Mouse (Mus musculus): ENCODE data around the gene Bloc1s5. TPM values are rescaled to one million over a fixed set of nuclear protein-coding genes. Genes with fewer than 3 reads are reported as not detected.
"Not testable (repeated sequence)": the region's sequence is repeated elsewhere in the genome, so short reads cannot be mapped to it uniquely, and the experiment has no call there.

The Bloc1s5 gene
- total and polyA plus RNA-seq, 3 experiments: 5.6 to 12.7 (median 9.3) TPM

GRCm38 (mm10) chr13:38672336-38672735 lies 37.4 kb upstream of the Bloc1s5 start:
- Histone ChIP-seq H3K27me3 (replicated peaks) (no peaks in the 10 kb centered on the region), H3K9me3 (replicated peaks; ENCODE audit: low read length) (no peaks in the 10 kb centered on the region), H3K36me3 (replicated peaks in 1 of 2; ENCODE audit: control insufficient read depth in 1 of 2, insufficient read depth in 1 of 2, low read length in 1 of 2) (no peaks in the 10 kb centered on the region), H3K4me2 (ENCODE audit: insufficient read depth, low read depth, poor library complexity, severe bottlenecking) (no peak overlapping the region), H3K79me2 (replicated peaks; ENCODE audit: control insufficient read depth, extremely low read depth, insufficient read depth, poor library complexity, severe bottlenecking) (no peaks in the 10 kb centered on the region), H3K4me1 (ENCODE audit: control insufficient read depth in 1 of 2, insufficient read depth in 2 of 2) (peaks cover 0 to 6% of the 10 kb centered on the region in 2 experiments; a peak in 2 of 4 replicates), H3K9ac (ENCODE audit: insufficient read depth, low read depth) (no peak overlapping the region), H3K27ac (ENCODE audit: insufficient read depth, low read depth) (no peak overlapping the region), H3K4me3 (replicated peaks in 1 of 3; ENCODE audit: low read depth in 2 of 3, low read length in 2 of 3, poor library complexity in 1 of 3) (no peak overlapping the region)
- TF ChIP-seq CTCF (conservative IDR thresholded peaks at IDR 0.05 in 1 of 2, IDR thresholded peaks at IDR 0.05 in 1 of 2; ENCODE audit: low read depth in 2 of 2, low read length in 2 of 2): no peak
- TF ChIP-seq GABPA (IDR thresholded peaks at IDR 0.05; ENCODE audit: insufficient replicate concordance, low read depth, low read length): no peak
- TF ChIP-seq CHD1 (IDR thresholded peaks at IDR 0.05; ENCODE audit: low read depth, low read length): no peak
- no peak for TF ChIP-seq ETS1 (conservative IDR thresholded peaks at IDR 0.05; ENCODE audit: low read depth, low read length)
- TF ChIP-seq TCF12 (IDR thresholded peaks at IDR 0.05; ENCODE audit: low read depth, low read length): no peak
- TF ChIP-seq ZC3H11A (IDR thresholded peaks at IDR 0.05; ENCODE audit: low read depth, low read length): no peak
- no peak for TF ChIP-seq RCOR1 (conservative IDR thresholded peaks at IDR 0.05; ENCODE audit: low read depth, low read length)
- TF ChIP-seq MYC (IDR thresholded peaks at IDR 0.05; ENCODE audit: low read depth, low read length): no peak
- TF ChIP-seq SIN3A (IDR thresholded peaks at IDR 0.05; ENCODE audit: low read length): no peak
- TF ChIP-seq IRF4 (IDR thresholded peaks at IDR 0.05; ENCODE audit: low read depth, low read length): no peak
- no peak for TF ChIP-seq NRF1 (IDR thresholded peaks at IDR 0.05; ENCODE audit: low read depth, low read length)
- no peak for TF ChIP-seq USF2 (conservative IDR thresholded peaks at IDR 0.05; ENCODE audit: low read depth, low read length)
- TF ChIP-seq ZMIZ1 (IDR thresholded peaks at IDR 0.05; ENCODE audit: low read depth, low read length): no peak
- TF ChIP-seq JUN (IDR thresholded peaks at IDR 0.05; ENCODE audit: insufficient read depth, low read depth, low read length): no peak
- TF ChIP-seq USF1 (IDR thresholded peaks at IDR 0.05; ENCODE audit: low read depth, low read length): no peak
- no peak for TF ChIP-seq BHLHE40 (IDR thresholded peaks at IDR 0.05; ENCODE audit: low read depth, low read length)
- no peak for TF ChIP-seq RAD21 (IDR thresholded peaks at IDR 0.05; ENCODE audit: low read depth, low read length)
- in situ Hi-C loops (cut with MboI; ENCODE audit: low pct_ligation_motif_present, low pct_unique_long_range_greater_than_20kb, low sequenced_read_pairs): no loop called here
- DNase-seq (ENCODE audit: extremely low read depth): no peak
- dilution Hi-C loops (cut with MboI; ENCODE audit: extremely low pct_ligation_motif_present, extremely low pct_unique_long_range_greater_than_20kb, low sequenced_read_pairs): no loop called here

GRCm38 (mm10) chr13:38671451-38671850 lies 36.5 kb upstream of the Bloc1s5 start:
- H3K9ac ChIP-seq (ENCODE audit: insufficient read depth, low read depth); H3K4me2 ChIP-seq (ENCODE audit: insufficient read depth, low read depth, poor library complexity, severe bottlenecking); H3K9me3 ChIP-seq (replicated peaks; ENCODE audit: low read length); H3K4me1 ChIP-seq (ENCODE audit: control insufficient read depth in 1 of 2, insufficient read depth in 2 of 2); DNase-seq (ENCODE audit: extremely low read depth); dilution Hi-C loops (cut with MboI; ENCODE audit: extremely low pct_ligation_motif_present, extremely low pct_unique_long_range_greater_than_20kb, low sequenced_read_pairs); in situ Hi-C loops (cut with MboI; ENCODE audit: low pct_ligation_motif_present, low pct_unique_long_range_greater_than_20kb, low sequenced_read_pairs); H3K79me2 ChIP-seq (replicated peaks; ENCODE audit: control insufficient read depth, extremely low read depth, insufficient read depth, poor library complexity, severe bottlenecking); H3K27ac ChIP-seq (ENCODE audit: insufficient read depth, low read depth); H3K36me3 ChIP-seq (replicated peaks in 1 of 2; ENCODE audit: control insufficient read depth in 1 of 2, insufficient read depth in 1 of 2, low read length in 1 of 2); H3K27me3 ChIP-seq (replicated peaks); H3K4me3 ChIP-seq (replicated peaks in 1 of 3; ENCODE audit: low read depth in 2 of 3, low read length in 2 of 3, poor library complexity in 1 of 3): not testable (repeated sequence)

Data from CH12.LX (cell line).